Mouse (Mus musculus) mature B cell (primary cell): ENCODE measurements around the gene Zfp629.
"Not testable (repeated sequence)": the region's sequence is repeated elsewhere in the genome, so short reads cannot be mapped to it uniquely, and the experiment has no call there.

ENCODE experiments used
- in situ Hi-C: fragments of 300-500 bp; cut with MboI; formaldehyde crosslinking; loops from 2 replicates; pipeline ENCODE4 v1.14.3; 2019

Zfp629 gene

GRCm38 (mm10) chr7:127614891-127615843 is at the start of gene Zfp629:
Gene Zfp629 (minus strand): TSS chr7:127615797.
- in situ Hi-C loops, result no loop called here

GRCm38 (mm10) chr7:127662926-127663325 is 47.3 kb upstream of the Zfp629 start:
- in situ Hi-C loops, result no loop called here

- in situ Hi-C loops, result no loop called here
Observed at GRCm38 (mm10) chr7:127661833-127662232, 46.2 kb upstream of the Zfp629 start.

GRCm38 (mm10) chr7:127660882-127661281 is 45.3 kb upstream of the Zfp629 start:
- in situ Hi-C loops, result no loop called here

- in situ Hi-C loops, result no loop called here
Observed at GRCm38 (mm10) chr7:127656946-127657345, 41.3 kb upstream of the Zfp629 start.

- in situ Hi-C loops, result no loop called here
Observed at GRCm38 (mm10) chr7:127654318-127654717, 38.7 kb upstream of the Zfp629 start.

- in situ Hi-C loops, result no loop called here
Observed at GRCm38 (mm10) chr7:127652050-127652449, 36.5 kb upstream of the Zfp629 start.

- in situ Hi-C loops, result no loop called here
Observed at GRCm38 (mm10) chr7:127651624-127652023, 36.0 kb upstream of the Zfp629 start.

GRCm38 (mm10) chr7:127649206-127649605 is 33.6 kb upstream of the Zfp629 start:
- in situ Hi-C loops, result no loop called here

- in situ Hi-C loops, result no loop called here
Observed at GRCm38 (mm10) chr7:127648516-127649201, 33.1 kb upstream of the Zfp629 start.

- in situ Hi-C loops, result not testable (repeated sequence)
Observed at GRCm38 (mm10) chr7:127647576-127647975, 32.0 kb upstream of the Zfp629 start.

GRCm38 (mm10) chr7:127646363-127646762 is 30.8 kb upstream of the Zfp629 start:
- in situ Hi-C loops, result no loop called here

GRCm38 (mm10) chr7:127642254-127642653 is 26.7 kb upstream of the Zfp629 start:
- in situ Hi-C loops, result no loop called here

- in situ Hi-C loops, result no loop called here
Observed at GRCm38 (mm10) chr7:127641260-127641659, 25.7 kb upstream of the Zfp629 start.

GRCm38 (mm10) chr7:127636963-127637362 is 21.4 kb upstream of the Zfp629 start:
- in situ Hi-C loops, result no loop called here

- in situ Hi-C loops, result no loop called here
Observed at GRCm38 (mm10) chr7:127631416-127631815, 15.8 kb upstream of the Zfp629 start.

- in situ Hi-C loops, result no loop called here
Observed at GRCm38 (mm10) chr7:127628646-127629045, 13.0 kb upstream of the Zfp629 start.

GRCm38 (mm10) chr7:127626471-127626870 is 10.9 kb upstream of the Zfp629 start:
- in situ Hi-C loops, result no loop called here

- in situ Hi-C loops, result no loop called here
Observed at GRCm38 (mm10) chr7:127626039-127626438, 10.4 kb upstream of the Zfp629 start.

GRCm38 (mm10) chr7:127618402-127618801 is 2.8 kb upstream of the Zfp629 start:
- in situ Hi-C loops, result not testable (repeated sequence)

- in situ Hi-C loops, result no loop called here
Observed at GRCm38 (mm10) chr7:127617962-127618361, 2.4 kb upstream of the Zfp629 start.

- in situ Hi-C loops, result no loop called here
Observed at GRCm38 (mm10) chr7:127616881-127617280, 1.3 kb upstream of the Zfp629 start.

GRCm38 (mm10) chr7:127616336-127616735 is 739 bp upstream of the Zfp629 start:
- in situ Hi-C loops, result no loop called here
